ENCODE assay signal across 9 mouse cellular contexts in the genomic region with DNA sequence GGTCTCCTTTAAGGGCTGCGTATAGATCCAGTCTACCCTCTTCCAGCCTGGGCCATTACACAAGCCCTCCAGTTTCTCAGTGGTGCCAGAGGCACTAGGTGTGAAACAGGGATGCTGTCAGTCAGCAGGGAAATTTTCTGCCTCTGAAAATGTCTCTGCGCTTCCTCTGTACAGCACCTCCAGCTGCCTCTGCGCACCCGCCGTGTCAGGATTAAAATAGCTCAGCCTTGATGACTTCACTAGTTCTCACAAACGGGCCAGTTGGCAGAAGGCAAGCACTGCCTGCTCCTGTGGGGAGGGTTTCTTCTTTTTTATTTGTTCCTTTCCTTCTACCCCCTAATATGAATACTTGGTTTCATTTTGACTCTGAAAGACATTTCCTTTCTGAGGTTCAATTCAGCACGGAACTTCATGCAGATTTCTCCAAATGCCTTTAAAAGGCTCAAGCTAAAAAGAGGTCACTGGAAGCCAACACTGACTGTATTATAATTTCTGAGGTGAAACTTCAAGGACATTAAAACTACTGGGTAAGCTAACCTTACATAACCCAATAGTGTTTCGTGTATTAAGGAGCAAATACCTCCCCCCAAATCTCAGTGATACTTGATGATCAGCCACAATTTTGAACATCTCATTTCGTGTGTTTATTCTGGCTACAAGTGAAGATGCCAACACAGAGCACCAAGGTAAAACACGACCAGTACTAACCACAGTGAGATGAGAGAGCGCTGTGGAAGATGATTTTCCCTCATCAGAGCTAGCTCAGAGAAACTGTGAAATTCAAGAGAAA.
A peak's percentile ranks its signal among the peaks of the same experiment; 100 is the strongest.
DNase-seq lines count a peak whose midpoint lies in the region; ATAC-seq and TF ChIP-seq lines count a peak whose summit lies in the region.
"Had no signal": no experiment of that assay in that cellular context is flagged by ENCODE, and none has a peak within 500 bp of the region (broad histone marks: within the 10 kb centered on the region; RNA-seq: fewer than 3 reads in every experiment).

No protein-coding gene starts in this region.

- no peak overlapping the region for H3K27ac ChIP-seq in lung, postnatal 0 days (ENCODE audit: low read length)
- H3K27ac ChIP-seq: stomach, embryonic 15.5 days had no signal

- H3K4me2 ChIP-seq in lung, postnatal 0 days (replicated peaks; ENCODE audit: low read depth, low read length), result no peak overlapping the region
- H3K4me2 ChIP-seq: stomach, embryonic 15.5 days had no signal

- DNase-seq in lung, adult 18-20 months, result peak; percentile 28 to 29
- DNase-seq in lung, postnatal 0 days (ENCODE audit: low spot score), result no peak
- peak; percentile 72 for DNase-seq in brain, embryonic 14.5 days (ENCODE audit: low read depth)
- peak; percentile 48 to 68 for DNase-seq in frontal cortex, postnatal 25 days (ENCODE audit: low spot score in 2 of 2)
- peak; percentile 71 for DNase-seq in heart, postnatal 4 days
- peak; percentile 71 to 85 for DNase-seq in left cerebral cortex, adult 9 months (ENCODE audit: low spot score in 2 of 2)
- DNase-seq in MN1 (ENCODE audit: low spot score), result no peak

- no peaks in the 10 kb centered on the region for H3K36me3 ChIP-seq in lung, postnatal 0 days (ENCODE audit: insufficient read depth, low read length)
- H3K36me3 ChIP-seq: stomach, embryonic 15.5 days had no signal

- no peak for TF ChIP-seq EP300 in lung, postnatal 0 days (IDR thresholded peaks at IDR 0.05)

- no peaks in the 10 kb centered on the region for H3K9me3 ChIP-seq in lung, postnatal 0 days (ENCODE audit: low read length)
- H3K9me3 ChIP-seq: stomach, embryonic 15.5 days had no signal

- no peaks in the 10 kb centered on the region for H3K4me1 ChIP-seq in lung, postnatal 0 days (ENCODE audit: insufficient read depth, low read depth, low read length)

- no peak for ATAC-seq in lung, postnatal 0 days
- ATAC-seq in neutrophil, adult 5-6 weeks (ENCODE audit: extremely low read depth, insufficient number of reproducible peaks, low FRiP score, poor library complexity, severe bottlenecking), result peak; percentile 91

- no peak overlapping the region for H3K9ac ChIP-seq in lung, postnatal 0 days (replicated peaks; ENCODE audit: low read depth)
- H3K9ac ChIP-seq: stomach, embryonic 15.5 days had no signal

- H3K27me3 ChIP-seq in lung, postnatal 0 days (replicated peaks; ENCODE audit: insufficient read depth, low read length), result no peaks in the 10 kb centered on the region
- H3K27me3 ChIP-seq: stomach, embryonic 15.5 days had no signal

- 59% methylated on average over 11 of the region's 11 CpGs for WGBS in lung, postnatal 0 days

- no peak overlapping the region for H3K4me3 ChIP-seq in lung, postnatal 0 days (ENCODE audit: low read depth, low read length)
- H3K4me3 ChIP-seq: stomach, embryonic 15.5 days had no signal

- no peak for TF ChIP-seq POLR2A in brain, embryonic 14.5 days (IDR thresholded peaks at IDR 0.05; ENCODE audit: borderline replicate concordance, extremely low read depth, insufficient read depth, insufficient read length, poor library complexity, severe bottlenecking)

- TF ChIP-seq CTCF in lung, postnatal 0 days (IDR thresholded peaks at IDR 0.05), result no peak
- no peak for TF ChIP-seq CTCF in brain, embryonic 14.5 days (IDR thresholded peaks at IDR 0.05; ENCODE audit: borderline replicate concordance, extremely low read depth, insufficient read depth, insufficient read length)

Comparison
In these comparisons a context has a peak if more than half of its experiments do, and no peak if none do; other contexts are left out.
1. DNase-seq: peak in lung, adult 18-20 months (2 of 2), brain, embryonic 14.5 days (single experiment), frontal cortex, postnatal 25 days (2 of 2), heart, postnatal 4 days (single experiment) and left cerebral cortex, adult 9 months (2 of 2); none in lung, postnatal 0 days (single experiment) and MN1 (single experiment).